Mouse (Mus musculus): Measurements from ENCODE around the gene Hs6st1. TPM values are rescaled to one million over a fixed set of nuclear protein-coding genes. Genes with fewer than 3 reads are reported as not detected.

Hs6st1 gene
- polyA plus RNA-seq, 1 experiment from 2014 or later, result 5.7 TPM

DNA sequence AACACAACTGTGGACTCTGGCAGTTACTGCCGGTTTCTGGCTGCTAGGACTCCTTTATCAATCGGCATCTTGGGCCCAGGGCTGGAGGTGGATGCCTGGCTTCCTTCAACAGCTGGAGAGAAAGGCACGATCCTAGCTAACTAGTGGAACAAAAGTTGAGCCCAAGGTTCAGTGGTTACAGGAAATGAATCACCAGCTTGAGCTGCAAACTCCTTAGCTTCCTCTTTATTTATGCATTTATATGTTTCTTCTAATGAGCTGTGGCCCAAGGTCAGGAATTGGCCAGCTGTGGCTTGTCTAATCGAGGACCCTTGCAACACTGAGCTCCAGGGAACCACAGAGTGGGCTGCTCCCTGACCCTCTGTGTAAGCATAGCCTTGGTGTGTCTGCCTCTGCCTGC lies 60.9 kb downstream of the Hs6st1 start:
- Histone ChIP-seq H3K27ac (no peak overlapping the region), H3K9me3 (0 out of 2 replicates have a peak, but pooled peaks cover 3% of the 10 kb centered on the region), H3K4me3 (no peak overlapping the region), H3K4me1 (peaks cover 33% of the 10 kb centered on the region), H3K36me3 (no peaks in the 10 kb centered on the region), H3K27me3 (ENCODE audit: insufficient read depth, poor library complexity, severe bottlenecking) (no peaks in the 10 kb centered on the region)
- 53% methylated on average over 4 of the region's 4 CpGs for WGBS
- DNase-seq (ENCODE audit: low spot score), result no peak

- H3K4me3 ChIP-seq, result no peak overlapping the region
- no peak for DNase-seq (ENCODE audit: low spot score)
- no peaks in the 10 kb centered on the region for H3K36me3 ChIP-seq
- no peak overlapping the region for H3K27ac ChIP-seq
- H3K4me1 ChIP-seq, result peaks cover 30% of the 10 kb centered on the region
- H3K9me3 ChIP-seq, result no peaks in the 10 kb centered on the region
- no peaks in the 10 kb centered on the region for H3K27me3 ChIP-seq (ENCODE audit: insufficient read depth, poor library complexity, severe bottlenecking)
- 91% methylated on average over 8 of the region's 8 CpGs for WGBS
Observed at GRCm38 (mm10) chr1:36129881-36130280, 61.7 kb downstream of the Hs6st1 start.

- H3K36me3 ChIP-seq, result no peaks in the 10 kb centered on the region
- 49% methylated on average over 4 of the region's 4 CpGs for WGBS
- H3K27me3 ChIP-seq (ENCODE audit: insufficient read depth, poor library complexity, severe bottlenecking), result no peaks in the 10 kb centered on the region
- no peak for DNase-seq (ENCODE audit: low spot score)
- H3K27ac ChIP-seq, result no peak overlapping the region
- H3K4me1 ChIP-seq, result peaks cover 28% of the 10 kb centered on the region
- no peak overlapping the region for H3K4me3 ChIP-seq
- H3K9me3 ChIP-seq, result no peaks in the 10 kb centered on the region
Observed at GRCm38 (mm10) chr1:36130307-36131035, 62.3 kb downstream of the Hs6st1 start.

DNA sequence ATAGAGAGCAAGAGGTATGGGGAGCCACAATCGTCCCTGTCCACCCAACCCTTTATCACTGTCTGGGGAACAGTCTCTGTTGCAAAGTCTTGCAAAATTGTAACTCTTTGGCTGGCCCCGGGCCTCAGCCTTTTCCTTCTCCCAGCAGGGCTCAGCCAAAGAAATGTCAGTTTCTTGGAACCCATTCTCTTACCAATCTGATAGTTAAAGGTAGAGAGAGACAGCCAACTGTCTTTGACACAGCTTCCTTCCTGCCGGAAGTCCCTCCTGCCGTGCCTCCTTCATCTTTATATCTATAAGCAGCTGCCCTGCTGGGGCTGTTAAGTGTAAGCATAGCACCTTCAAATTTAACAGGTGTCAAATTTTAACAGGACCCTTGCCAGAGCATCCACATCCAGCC lies 63.0 kb downstream of the Hs6st1 start:
- H3K36me3 ChIP-seq, result no peaks in the 10 kb centered on the region
- no peak overlapping the region for H3K27ac ChIP-seq
- H3K4me1 ChIP-seq, result peaks cover 27% of the 10 kb centered on the region
- DNase-seq (ENCODE audit: low spot score), result no peak
- H3K9me3 ChIP-seq, result no peaks in the 10 kb centered on the region
- 37% methylated on average over 4 of the region's 4 CpGs for WGBS
- no peaks in the 10 kb centered on the region for H3K27me3 ChIP-seq (ENCODE audit: insufficient read depth, poor library complexity, severe bottlenecking)
- no peak overlapping the region for H3K4me3 ChIP-seq

DNA sequence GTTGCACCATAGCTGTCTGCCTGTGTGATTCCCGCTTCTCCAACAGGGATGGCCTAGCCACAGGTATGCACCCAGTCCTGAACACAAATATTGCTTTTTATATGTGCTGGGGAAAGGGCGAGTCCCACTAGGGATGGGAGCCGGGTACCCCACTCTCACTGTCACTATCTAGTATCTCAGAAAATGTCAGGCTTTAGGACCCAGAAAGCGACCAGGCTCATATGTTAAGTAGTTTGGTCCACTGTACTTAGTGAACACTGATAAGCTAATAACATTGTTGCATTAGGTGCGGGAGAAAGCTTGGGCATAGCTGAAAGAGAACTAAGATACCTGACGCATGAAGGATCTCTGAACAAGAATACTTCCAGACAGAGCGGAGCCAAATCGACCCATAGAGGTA lies 63.6 kb downstream of the Hs6st1 start:
- Histone ChIP-seq H3K27me3 (ENCODE audit: insufficient read depth, poor library complexity, severe bottlenecking) (no peaks in the 10 kb centered on the region), H3K4me3 (no peak overlapping the region), H3K9me3 (no peaks in the 10 kb centered on the region), H3K27ac (peak overlapping the region; percentile 42; the same call in 1 of the 2 replicates), H3K4me1 (peaks cover 27% of the 10 kb centered on the region), H3K36me3 (no peaks in the 10 kb centered on the region)
- DNase-seq (ENCODE audit: low spot score), result no peak
- WGBS, result 57% methylated on average over 8 of the region's 8 CpGs

DNA sequence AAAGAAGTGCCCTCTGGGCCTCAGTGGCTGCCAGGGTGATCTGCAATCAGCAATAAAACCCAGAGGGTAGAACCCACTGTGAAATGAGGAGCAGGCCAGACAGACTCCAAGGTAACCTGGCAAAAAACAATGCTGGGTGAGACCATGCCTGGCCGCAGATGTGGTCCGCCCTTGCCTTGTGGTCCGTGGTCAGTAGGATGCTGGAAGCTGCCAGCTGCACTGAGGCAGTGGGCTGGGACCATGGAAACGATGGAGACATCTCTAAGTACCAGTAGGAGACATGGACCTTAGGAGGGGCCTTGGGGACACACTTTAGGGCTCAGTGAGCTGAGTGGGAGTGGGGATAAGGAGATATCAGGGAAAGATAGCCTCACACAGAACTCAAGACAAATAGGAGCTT lies 64.0 kb downstream of the Hs6st1 start:
- no peak overlapping the region for H3K4me3 ChIP-seq
- no peaks in the 10 kb centered on the region for H3K36me3 ChIP-seq
- 70% methylated on average over 4 of the region's 4 CpGs for WGBS
- peaks cover 27% of the 10 kb centered on the region for H3K4me1 ChIP-seq
- H3K27me3 ChIP-seq (ENCODE audit: insufficient read depth, poor library complexity, severe bottlenecking), result no peaks in the 10 kb centered on the region
- no peak for DNase-seq (ENCODE audit: low spot score)
- H3K27ac ChIP-seq, result peak overlapping the region; percentile 42; the same call in 1 of the 2 replicates
- no peaks in the 10 kb centered on the region for H3K9me3 ChIP-seq

GRCm38 (mm10) chr1:36133041-36133440 lies 64.8 kb downstream of the Hs6st1 start:
- WGBS, result 74% methylated on average over 8 of the region's 8 CpGs
- Histone ChIP-seq H3K27me3 (ENCODE audit: insufficient read depth, poor library complexity, severe bottlenecking) (no peaks in the 10 kb centered on the region), H3K4me1 (peaks cover 27% of the 10 kb centered on the region), H3K36me3 (no peaks in the 10 kb centered on the region), H3K27ac (0 out of 2 replicates have a peak overlapping the region, but pooled peaks have one; percentile 42), H3K9me3 (no peaks in the 10 kb centered on the region), H3K4me3 (no peak overlapping the region)
- DNase-seq (ENCODE audit: low spot score), result no peak

- H3K36me3 ChIP-seq, result no peaks in the 10 kb centered on the region
- H3K4me1 ChIP-seq, result peaks cover 27% of the 10 kb centered on the region
- H3K27me3 ChIP-seq (ENCODE audit: insufficient read depth, poor library complexity, severe bottlenecking), result no peaks in the 10 kb centered on the region
- no peak overlapping the region for H3K27ac ChIP-seq
- no peak for DNase-seq (ENCODE audit: low spot score)
- 53% methylated on average over 3 of the region's 3 CpGs for WGBS
- H3K9me3 ChIP-seq, result no peaks in the 10 kb centered on the region
- no peak overlapping the region for H3K4me3 ChIP-seq
Observed at GRCm38 (mm10) chr1:36133647-36134046, 65.4 kb downstream of the Hs6st1 start.

GRCm38 (mm10) chr1:36134584-36134983 lies 66.4 kb downstream of the Hs6st1 start:
- no peak overlapping the region for H3K27ac ChIP-seq
- H3K4me1 ChIP-seq, result peaks cover 28% of the 10 kb centered on the region
- DNase-seq (ENCODE audit: low spot score), result no peak
- H3K27me3 ChIP-seq (ENCODE audit: insufficient read depth, poor library complexity, severe bottlenecking), result no peaks in the 10 kb centered on the region
- no peak overlapping the region for H3K4me3 ChIP-seq
- no peaks in the 10 kb centered on the region for H3K36me3 ChIP-seq
- no peaks in the 10 kb centered on the region for H3K9me3 ChIP-seq
- WGBS, result 3% methylated on average over 3 of the region's 3 CpGs

- H3K36me3 ChIP-seq, result peaks cover 34% of the 10 kb centered on the region
- H3K27ac ChIP-seq, result no peak overlapping the region
- DNase-seq (ENCODE audit: low spot score), result no peak
- H3K4me3 ChIP-seq, result no peak overlapping the region
- no peaks in the 10 kb centered on the region for H3K27me3 ChIP-seq (ENCODE audit: insufficient read depth, poor library complexity, severe bottlenecking)
- H3K9me3 ChIP-seq, result no peaks in the 10 kb centered on the region
- WGBS, result 91% methylated on average over 15 of the region's 15 CpGs
- peaks cover 6% of the 10 kb centered on the region for H3K4me1 ChIP-seq
Observed at GRCm38 (mm10) chr1:36140311-36140710, 72.1 kb downstream of the Hs6st1 start.

- Histone ChIP-seq H3K36me3 (peaks cover 66% of the 10 kb centered on the region), H3K27ac (no peak overlapping the region), H3K27me3 (ENCODE audit: insufficient read depth, poor library complexity, severe bottlenecking) (no peaks in the 10 kb centered on the region), H3K9me3 (no peaks in the 10 kb centered on the region), H3K4me3 (no peak overlapping the region), H3K4me1 (0 out of 2 replicates have a peak, but pooled peaks cover 3% of the 10 kb centered on the region)
- DNase-seq (ENCODE audit: low spot score), result no peak
- WGBS, result 26% methylated on average over 1 of the region's 1 CpGs
Observed at GRCm38 (mm10) chr1:36145050-36145449, 76.8 kb downstream of the Hs6st1 start.

DNA sequence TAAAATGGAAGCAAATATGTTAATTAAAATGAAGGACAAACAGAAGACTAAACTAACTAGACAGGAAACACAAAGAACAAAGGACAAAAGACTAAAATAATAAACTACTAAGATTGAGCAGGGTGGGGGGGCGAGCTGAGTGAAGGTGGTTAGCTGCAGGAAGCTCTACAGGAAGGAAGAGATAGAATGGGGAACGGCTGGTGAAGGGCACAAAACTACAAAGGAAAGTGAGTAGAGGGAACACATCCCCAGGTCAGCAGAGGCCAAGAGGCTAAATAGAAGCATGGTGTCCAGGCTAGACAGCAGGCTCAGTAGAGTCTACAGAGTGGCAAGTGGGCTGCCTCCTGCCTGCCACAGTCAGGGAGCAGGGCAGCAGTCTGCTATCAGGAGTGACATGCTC lies 80.6 kb downstream of the Hs6st1 start:
- no peak overlapping the region for H3K27ac ChIP-seq
- no peak for DNase-seq (ENCODE audit: low spot score)
- H3K4me1 ChIP-seq, result 0 out of 2 replicates have a peak, but pooled peaks cover 3% of the 10 kb centered on the region
- H3K9me3 ChIP-seq, result no peaks in the 10 kb centered on the region
- no peak overlapping the region for H3K4me3 ChIP-seq
- H3K36me3 ChIP-seq, result peaks cover 71% of the 10 kb centered on the region
- 69% methylated on average over 2 of the region's 2 CpGs for WGBS
- H3K27me3 ChIP-seq (ENCODE audit: insufficient read depth, poor library complexity, severe bottlenecking), result no peaks in the 10 kb centered on the region

GRCm38 (mm10) chr1:36149411-36149810 lies 81.2 kb downstream of the Hs6st1 start:
- WGBS, result 63% methylated on average over 1 of the region's 1 CpGs
- H3K4me3 ChIP-seq, result no peak overlapping the region
- H3K9me3 ChIP-seq, result no peaks in the 10 kb centered on the region
- no peaks in the 10 kb centered on the region for H3K27me3 ChIP-seq (ENCODE audit: insufficient read depth, poor library complexity, severe bottlenecking)
- H3K4me1 ChIP-seq, result 0 out of 2 replicates have a peak, but pooled peaks cover 3% of the 10 kb centered on the region
- no peak for DNase-seq (ENCODE audit: low spot score)
- no peak overlapping the region for H3K27ac ChIP-seq
- peaks cover 71% of the 10 kb centered on the region for H3K36me3 ChIP-seq

Data from heart, embryonic 10.5 days (tissue).